Comparison of ENCODE assay signal across 24 mouse cellular contexts in the genomic region with DNA sequence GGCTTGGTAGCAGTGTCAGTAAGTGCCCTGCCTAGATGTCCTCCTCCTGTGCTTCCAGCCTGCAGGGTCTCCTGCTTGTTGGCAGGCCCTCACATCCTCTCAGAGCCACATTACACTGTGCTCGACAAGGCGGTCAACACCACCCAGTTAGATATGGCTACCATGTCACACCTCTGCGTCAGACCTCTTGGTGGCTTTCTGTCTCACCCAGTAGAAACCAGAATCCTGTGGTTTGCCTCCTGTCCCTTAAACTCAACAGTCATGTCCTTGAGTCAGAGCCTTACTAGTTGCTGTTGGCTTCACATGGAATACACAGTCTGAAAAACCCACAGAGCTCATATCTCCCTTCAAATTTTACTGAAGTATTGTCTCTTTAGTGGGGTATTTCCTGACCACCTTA.
"Had no signal": no experiment of that assay in that cellular context is flagged by ENCODE, and none has a peak within 500 bp of the region (broad histone marks: within the 10 kb centered on the region; RNA-seq: fewer than 3 reads in every experiment).

No protein-coding gene starts in this region.

- H3K36me3 ChIP-seq: heart, embryonic 12.5 days; hindbrain, embryonic 12.5 days; intestine, embryonic 15.5 days; limb, embryonic 13.5 days; limb, embryonic 15.5 days had no signal

- ATAC-seq: hindbrain, embryonic 16.5 days; inflammation-experienced regulatory T-cells, adult 6 months; intestine, embryonic 15.5 days; intestine, postnatal 0 days had no signal

- H3K4me3 ChIP-seq: gastrocnemius, adult 2 months; heart, embryonic 10.5 days; heart, embryonic 12.5 days; hindbrain, embryonic 10.5 days; hindbrain, embryonic 12.5 days; intestine, embryonic 15.5 days; layer of hippocampus, adult 2 months; limb, embryonic 13.5 days; limb, embryonic 15.5 days had no signal

- H3K4me1 ChIP-seq: hindbrain, embryonic 10.5 days; hindbrain, embryonic 12.5 days; intestine, embryonic 15.5 days; limb, embryonic 15.5 days had no signal

- H3K27me3 ChIP-seq: heart, embryonic 12.5 days; hindbrain, embryonic 12.5 days; intestine, embryonic 15.5 days; limb, embryonic 13.5 days; limb, embryonic 15.5 days had no signal

- H3K9me3 ChIP-seq: heart, embryonic 10.5 days; heart, embryonic 12.5 days; hindbrain, embryonic 10.5 days; hindbrain, embryonic 12.5 days; intestine, embryonic 15.5 days; limb, embryonic 13.5 days; limb, embryonic 15.5 days had no signal

- DNase-seq: gastrocnemius, adult 2 months; gastrocnemius, postnatal 10 days; gastrocnemius, postnatal 25 days; heart, adult 18-20 months; heart, postnatal 10 days; heart, postnatal 4 days; kidney, adult 18-20 months; kidney, adult 8-10 months; kidney, postnatal 10 days; kidney, postnatal 25 days; kidney, postnatal 4 days; layer of hippocampus, postnatal 36 days; left cerebral cortex, postnatal 4 days had no signal
